Mouse (Mus musculus): ENCODE measurements around the gene Gm5478.

DNA sequence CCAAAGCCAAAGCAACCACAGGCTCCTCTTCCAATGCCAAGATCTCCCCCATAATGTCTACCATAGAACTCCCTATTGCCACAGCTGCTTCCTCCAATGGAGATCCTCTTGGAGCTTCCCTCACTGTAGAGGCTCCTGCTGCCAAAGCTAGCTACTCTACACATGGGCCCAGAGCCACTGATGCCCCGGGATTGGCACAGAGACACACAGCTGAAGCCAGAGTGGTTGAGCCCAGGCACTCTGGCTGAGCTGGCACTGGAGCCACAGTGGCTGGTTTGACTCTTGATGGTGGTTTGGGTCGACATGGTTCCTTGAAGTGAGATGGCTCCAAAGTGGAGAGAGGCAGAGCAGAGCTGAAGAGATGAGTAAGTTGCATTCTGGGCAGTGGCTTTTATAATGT, 19.3 kb downstream of the Gm5478 start, which contains the start of gene Gm5414:
- no peak for TF ChIP-seq CTCF (IDR thresholded peaks at IDR 0.05)
- TF ChIP-seq EP300 (IDR thresholded peaks at IDR 0.05): no peak

Data from lung, postnatal 0 days (tissue).